Mouse (Mus musculus) neural tube, embryonic 14.5 days (tissue): ENCODE measurements around the gene Dph1. TPM values are rescaled to one million over a fixed set of nuclear protein-coding genes. Genes with fewer than 3 reads are reported as not detected.

ENCODE experiments used
- ATAC-seq: fragments of 200-750 bp; cut with Nextera tagmentation; 2 replicates; pipeline ENCODE4 v1.8.0; 2017; ENCODE audit warnings: low read depth, mild to moderate bottlenecking, moderate TSS enrichment, moderate library complexity
- H3K27ac ChIP-seq: fragments of 300-500 bp; sonication (generic); 2 replicates; pipeline ENCODE4 v1.5.1; 2014; ENCODE audit warnings: low read depth, mild to moderate bottlenecking, control low read depth, low read length, moderate library complexity, mixed read lengths
- H3K27me3 ChIP-seq: fragments of 300-500 bp; sonication (generic); 2 replicates; pipeline ENCODE4 v1.6.1; 2014; ENCODE audit warnings: low read length; ENCODE audit not compliant: control insufficient read depth, insufficient read depth
- H3K36me3 ChIP-seq: fragments of 300-500 bp; sonication (generic); 2 replicates; pipeline ENCODE4 v1.6.1; 2014; ENCODE audit warnings: low read length, mixed read lengths; ENCODE audit not compliant: control insufficient read depth, insufficient read depth
- H3K4me1 ChIP-seq: fragments of 300-500 bp; sonication (generic); 2 replicates; pipeline ENCODE4 v1.6.1; 2014; ENCODE audit warnings: low read length; ENCODE audit not compliant: control insufficient read depth, insufficient read depth
- H3K4me2 ChIP-seq: fragments of 300-500 bp; sonication (generic); 2 replicates; pipeline ENCODE4 v1.6.1; 2014; ENCODE audit warnings: mild to moderate bottlenecking, low read depth, low read length, control low read depth
- H3K4me3 ChIP-seq: fragments of 300-500 bp; sonication (generic); 2 replicates; pipeline ENCODE4 v1.5.1; 2014; ENCODE audit warnings: low read depth, low read length, control low read depth, mixed read lengths
- H3K9ac ChIP-seq: fragments of 300-500 bp; sonication (generic); replicated peaks from 2 replicates; pipeline ENCODE4 v1.6.1; 2014; ENCODE audit warnings: low read depth, mild to moderate bottlenecking, control low read depth, low read length, mixed read lengths
- H3K9me3 ChIP-seq: fragments of 300-500 bp; sonication (generic); 2 replicates; pipeline ENCODE4 v1.6.1; 2016; ENCODE audit warnings: low read length; ENCODE audit not compliant: control insufficient read depth
- WGBS: fragments of 180-500 bp; shearing (Covaris S2); extraction: QIAGEN DNeasy Blood & Tissue Kit; methylation state at CpG from one replicate; pipeline ENCODE4 v1.1.7; 2014; 5-methylcytosine and 5-hydroxymethylcytosine counted together
- polyA plus RNA-seq: library from polyadenylated mRNA; unstranded; fragments of >200 nt; fragmentation: Nextera tagmentation; extraction: Ambion mirVana; gene quantifications from 2 replicates; pipeline ENCODE4 v1.2.1, GENCODE M21; 2014

Dph1 gene
- polyA plus RNA-seq, 1 experiment from 2014 or later: 11.4 TPM

- H3K9me3 ChIP-seq: no peaks in the 10 kb centered on the region
- peaks cover 33% of the 10 kb centered on the region for H3K4me1 ChIP-seq
- H3K36me3 ChIP-seq: no peaks in the 10 kb centered on the region
- peak overlapping the region; percentile 68 for H3K4me3 ChIP-seq
- peaks cover 20% of the 10 kb centered on the region for H3K27me3 ChIP-seq
- peak overlapping the region; percentile 86 for H3K4me2 ChIP-seq
- ATAC-seq: peak; percentile 4; the same call in 1 of the 2 replicates
- under 1% methylated on average over 71 of the region's 75 CpGs for WGBS
- H3K27ac ChIP-seq: peak overlapping the region; percentile 87
- peak overlapping the region; percentile 64 for H3K9ac ChIP-seq
These were observed 18.6 kb downstream of the Dph1 start for GRCm38 (mm10) chr11:75172151-75173094.

- H3K27ac ChIP-seq: no peak overlapping the region; the same call in 1 of the 2 replicates
- H3K27me3 ChIP-seq: peaks cover 25% of the 10 kb centered on the region
- H3K9me3 ChIP-seq: no peaks in the 10 kb centered on the region
- peaks cover 33% of the 10 kb centered on the region for H3K4me1 ChIP-seq
- no peak for ATAC-seq
- WGBS: 6% methylated on average over 17 of the region's 17 CpGs
- no peaks in the 10 kb centered on the region for H3K36me3 ChIP-seq
- no peak overlapping the region for H3K9ac ChIP-seq
- H3K4me2 ChIP-seq: peak overlapping the region; percentile 86; the same call in 1 of the 2 replicates
- H3K4me3 ChIP-seq: peak overlapping the region; percentile 68; the same call in 1 of the 2 replicates
These were observed 19.7 kb downstream of the Dph1 start for GRCm38 (mm10) chr11:75171186-75171865.

DNA sequence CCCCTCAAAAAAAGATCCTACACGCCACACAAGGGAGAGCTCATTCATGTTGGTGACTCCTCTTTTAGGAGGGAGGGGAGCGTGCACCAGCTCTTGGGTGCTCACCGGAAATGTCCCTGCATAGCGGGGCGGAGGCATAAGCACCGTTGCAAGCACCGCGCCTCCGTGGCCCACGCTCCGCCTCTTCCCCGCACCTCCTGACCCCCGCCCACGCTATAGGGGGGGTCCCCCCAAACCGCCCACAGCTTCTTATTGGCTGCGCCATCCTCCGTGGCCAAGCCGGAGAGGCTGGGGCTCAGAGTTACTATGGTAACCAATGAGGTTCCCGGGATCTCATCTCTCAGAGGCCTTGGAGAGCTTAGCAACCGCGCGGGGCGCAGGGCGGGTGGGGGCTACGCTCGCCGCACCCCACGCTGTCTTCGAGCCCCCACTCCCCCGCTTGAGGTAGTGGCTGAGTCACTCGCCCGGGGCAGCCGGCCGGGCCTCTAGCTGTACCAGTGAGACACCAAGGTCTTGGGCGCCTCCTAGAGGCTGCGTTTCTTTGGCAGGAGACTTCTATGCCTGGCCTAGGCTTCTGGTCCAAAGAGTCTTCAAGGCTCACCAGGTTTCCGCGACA, 20.8 kb downstream of the Dph1 start:
- peak overlapping the region; percentile 45 for H3K4me3 ChIP-seq
- peaks cover 34% of the 10 kb centered on the region for H3K27me3 ChIP-seq
- peak; percentile 69 for ATAC-seq
- H3K36me3 ChIP-seq: no peaks in the 10 kb centered on the region
- H3K9me3 ChIP-seq: no peaks in the 10 kb centered on the region
- H3K4me1 ChIP-seq: peaks cover 41% of the 10 kb centered on the region
- no peak overlapping the region for H3K27ac ChIP-seq
- under 1% methylated on average over 36 of the region's 38 CpGs for whole genome bisulfite sequencing
- peak overlapping the region; percentile 7 for H3K9ac ChIP-seq
- H3K4me2 ChIP-seq: peak overlapping the region; percentile 87

- peak within 1 kb of the TSS; percentile 87 for H3K4me2 ChIP-seq
- no peaks in the 10 kb centered on the region for H3K9me3 ChIP-seq
- H3K4me3 ChIP-seq: peak within 1 kb of the TSS; percentile 45
- 7% methylated on average over 23 of the region's 23 CpGs for WGBS
- ATAC-seq: no peak
- H3K9ac ChIP-seq: peak within 1 kb of the TSS; percentile 52
- H3K36me3 ChIP-seq: no peaks in the 10 kb centered on the region
- peaks cover 41% of the 10 kb centered on the region for H3K27me3 ChIP-seq
- H3K27ac ChIP-seq: 0 out of 2 replicates have a peak within 1 kb of the TSS, but pooled peaks have one; percentile 5
- peaks cover 41% of the 10 kb centered on the region for H3K4me1 ChIP-seq
These were observed 21.5 kb downstream of the Dph1 start, which contains the start of gene Hic1 for GRCm38 (mm10) chr11:75169405-75170080. TSS of gene Hic1 (minus strand) at chr11:75169519.

DNA sequence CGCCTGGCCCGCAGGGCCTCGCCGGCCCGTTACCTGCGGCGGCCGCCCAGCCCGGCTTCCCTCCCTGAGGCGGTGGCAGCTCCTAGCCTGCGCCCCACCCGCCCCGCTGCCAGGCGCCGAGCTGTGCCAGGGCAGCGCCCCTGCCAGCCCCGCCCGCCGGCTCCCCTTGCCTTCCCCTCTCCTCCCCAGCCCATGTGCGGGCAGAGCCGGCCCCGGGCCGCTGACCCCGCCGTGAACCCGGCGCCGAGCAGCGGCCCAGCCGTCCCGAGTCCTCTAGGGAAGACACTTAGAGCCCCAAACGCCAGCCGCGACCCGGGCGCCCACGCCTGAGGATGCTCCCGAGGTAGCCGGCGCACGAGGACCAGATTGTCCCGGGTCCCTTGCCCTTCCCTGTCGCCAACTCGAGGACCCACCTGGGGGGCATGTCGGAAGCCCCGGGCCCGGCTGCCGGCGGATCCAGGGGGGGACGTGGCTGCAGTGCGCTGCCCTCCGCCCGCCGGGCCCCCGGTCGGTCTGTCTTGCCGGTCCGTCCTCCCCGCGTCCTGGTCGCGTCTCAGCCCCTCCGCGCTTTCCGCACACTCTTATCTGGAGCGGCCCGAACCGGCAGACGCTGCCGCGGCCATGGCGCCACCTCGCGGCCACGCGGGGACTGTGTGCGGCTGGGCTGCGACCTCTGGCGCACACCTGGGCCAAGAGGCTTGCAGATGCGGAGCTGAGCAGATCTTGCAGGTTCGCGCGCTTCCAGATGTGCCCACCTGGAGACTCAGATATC, 22.3 kb downstream of the Dph1 start:
- Histone ChIP-seq H3K4me2 (peak overlapping the region; percentile 87), H3K27ac (0 out of 2 replicates have a peak overlapping the region, but pooled peaks have one; percentile 5), H3K36me3 (no peaks in the 10 kb centered on the region), H3K9me3 (no peaks in the 10 kb centered on the region), H3K9ac (peak overlapping the region; percentile 52), H3K4me1 (peaks cover 37% of the 10 kb centered on the region), H3K4me3 (peak overlapping the region; percentile 45), H3K27me3 (peaks cover 48% of the 10 kb centered on the region)
- under 1% methylated on average over 66 of the region's 83 CpGs for WGBS
- ATAC-seq: peak; percentile 29; the same call in 1 of the 2 replicates

GRCm38 (mm10) chr11:75167643-75168589, 23.1 kb downstream of the Dph1 start:
- 4% methylated on average over 51 of the region's 63 CpGs for whole genome bisulfite sequencing
- ATAC-seq: no peak
- 0 out of 2 replicates have a peak, but pooled peaks cover 5% of the 10 kb centered on the region for H3K36me3 ChIP-seq
- H3K9me3 ChIP-seq: no peaks in the 10 kb centered on the region
- peak overlapping the region; percentile 45 for H3K4me3 ChIP-seq
- peaks cover 51% of the 10 kb centered on the region for H3K27me3 ChIP-seq
- peak overlapping the region; percentile 52 for H3K9ac ChIP-seq
- no peak overlapping the region; the same call in 1 of the 2 replicates for H3K27ac ChIP-seq
- H3K4me2 ChIP-seq: peak overlapping the region; percentile 87
- peaks cover 37% of the 10 kb centered on the region for H3K4me1 ChIP-seq

- H3K27me3 ChIP-seq: peaks cover 51% of the 10 kb centered on the region
- no peak for ATAC-seq
- no peak overlapping the region for H3K27ac ChIP-seq
- H3K9me3 ChIP-seq: no peaks in the 10 kb centered on the region
- peaks cover 29% of the 10 kb centered on the region for H3K4me1 ChIP-seq
- H3K4me2 ChIP-seq: peak overlapping the region; percentile 30
- H3K36me3 ChIP-seq: 0 out of 2 replicates have a peak, but pooled peaks cover 11% of the 10 kb centered on the region
- WGBS: 3% methylated on average over 58 of the region's 68 CpGs
- H3K9ac ChIP-seq: peak overlapping the region; percentile 25
- peak overlapping the region; percentile 45 for H3K4me3 ChIP-seq
These were observed 24.0 kb downstream of the Dph1 start for GRCm38 (mm10) chr11:75166861-75167642.
